Mouse (Mus musculus) cerebellum, adult 2 months (tissue): ENCODE data around the gene Rhog. TPM values are rescaled to one million over a fixed set of nuclear protein-coding genes. Genes with fewer than 3 reads are reported as not detected.

Experiments
- DNase-seq, 2 experiments: peaks; one replicate each; pipeline ENCODE4 v3.0.0; 2021
- H3K27ac ChIP-seq: fragments of 200-500 bp; 2 replicates; pipeline ENCODE4 v1.5.1; 2012; ENCODE audit warnings: low read length, control low read depth, inconsistent platforms; ENCODE audit not compliant: insufficient read depth
- H3K27me3 ChIP-seq: fragments of 200-500 bp; 2 replicates; pipeline ENCODE4 v1.6.1; 2012; ENCODE audit warnings: inconsistent platforms, mild to moderate bottlenecking, low read length, moderate library complexity; ENCODE audit not compliant: control insufficient read depth, insufficient read depth
- H3K4me1 ChIP-seq: fragments of 200-500 bp; 2 replicates; pipeline ENCODE4 v1.6.1; 2011; ENCODE audit warnings: low read length; ENCODE audit not compliant: control insufficient read depth, insufficient read depth
- H3K4me3 ChIP-seq: fragments of 200-500 bp; replicated peaks from 2 replicates; pipeline ENCODE3; 2011; ENCODE audit warnings: mild to moderate bottlenecking, low read depth, low read length, control low read depth; ENCODE audit not compliant: insufficient read depth
- CTCF ChIP-seq: fragments of 200-500 bp; IDR thresholded peaks from 2 replicates; pipeline ENCODE4 v1.5.1; 2011; ENCODE audit warnings: low read depth, mild to moderate bottlenecking, control low read depth, low read length, moderate library complexity, borderline replicate concordance; ENCODE audit not compliant: insufficient read depth
- POLR2A ChIP-seq: fragments of 200-500 bp; IDR thresholded peaks from 2 replicates; pipeline ENCODE4 v1.6.1; 2011; ENCODE audit warnings: low read length, control low read depth, borderline replicate concordance; ENCODE audit not compliant: insufficient read depth
- WGBS: fragments of 180-500 bp; shearing (Covaris S2); methylation state at CpG from one replicate; pipeline ENCODE4 v1.1.7; 2018; 5-methylcytosine and 5-hydroxymethylcytosine counted together
- polyA plus RNA-seq: library from polyadenylated mRNA; depleted of rRNA; stranded (reverse); fragments of >200 nt; gene quantifications from 2 replicates; pipeline ENCODE4 v1.2.3, GENCODE M21; 2012

Rhog gene
- polyA plus RNA-seq, 1 experiment: 87.6 TPM

- Histone ChIP-seq H3K27me3 (no peaks in the 10 kb centered on the region), H3K4me3 (no peak overlapping the region), H3K4me1 (no peaks in the 10 kb centered on the region), H3K27ac (no peak overlapping the region)
- 84% methylated on average over 1 of the region's 1 CpGs for WGBS
- DNase-seq: no peak
- no peak for TF ChIP-seq CTCF
- no peak for TF ChIP-seq POLR2A
Measured at GRCm38 (mm10) chr7:102260518-102260917, 4.7 kb upstream of the Rhog start.

DNA sequence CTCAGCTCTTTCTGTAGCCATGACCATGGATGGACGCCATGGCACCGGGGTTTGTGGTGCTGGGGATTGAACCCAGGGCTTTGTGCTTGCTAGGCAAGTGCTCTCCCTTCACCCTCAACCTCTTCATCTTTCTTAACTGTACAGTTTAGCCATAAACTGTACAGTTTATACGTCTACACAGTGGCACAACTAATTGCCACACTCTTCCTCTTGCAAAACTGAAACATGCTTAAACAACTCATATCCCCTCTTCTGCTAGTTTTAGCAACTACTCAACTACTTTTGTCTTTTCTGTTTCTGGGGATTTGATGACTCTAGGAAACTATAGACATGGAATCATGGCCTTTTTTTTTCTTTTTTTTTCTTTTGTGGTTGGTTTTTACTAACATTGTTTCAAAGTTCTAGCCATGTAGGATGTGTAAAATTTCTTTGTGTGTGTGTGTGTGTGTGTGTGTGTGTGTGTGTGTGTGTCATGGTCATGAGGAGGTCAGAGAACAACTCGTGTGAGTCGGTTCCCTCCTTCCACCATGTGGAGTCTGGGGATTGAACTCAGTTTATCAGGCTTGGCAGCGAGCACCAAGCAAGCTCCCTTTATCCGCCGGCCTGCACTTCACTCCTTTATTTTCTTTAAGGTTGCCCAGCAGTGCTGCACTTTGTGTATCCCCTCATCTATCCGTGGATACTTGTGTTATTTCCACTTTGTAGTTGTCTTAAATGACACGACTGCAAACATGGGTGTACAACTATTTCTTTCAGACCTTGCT, 4.0 kb upstream of the Rhog start:
- H3K27ac ChIP-seq: no peak overlapping the region
- H3K4me3 ChIP-seq: no peak overlapping the region
- 83% methylated on average over 10 of the region's 10 CpGs for WGBS
- TF ChIP-seq POLR2A: no peak
- no peak for TF ChIP-seq CTCF
- H3K4me1 ChIP-seq: no peaks in the 10 kb centered on the region
- H3K27me3 ChIP-seq: no peaks in the 10 kb centered on the region
- no peak for DNase-seq

- Histone ChIP-seq H3K27ac (no peak overlapping the region), H3K4me1 (no peaks in the 10 kb centered on the region), H3K4me3 (no peak overlapping the region), H3K27me3 (no peaks in the 10 kb centered on the region)
- WGBS: 67% methylated on average over 3 of the region's 3 CpGs
- no peak for DNase-seq
- no peak for TF ChIP-seq CTCF
- TF ChIP-seq POLR2A: no peak
Measured at GRCm38 (mm10) chr7:102258753-102259152, 2.9 kb upstream of the Rhog start.

DNA sequence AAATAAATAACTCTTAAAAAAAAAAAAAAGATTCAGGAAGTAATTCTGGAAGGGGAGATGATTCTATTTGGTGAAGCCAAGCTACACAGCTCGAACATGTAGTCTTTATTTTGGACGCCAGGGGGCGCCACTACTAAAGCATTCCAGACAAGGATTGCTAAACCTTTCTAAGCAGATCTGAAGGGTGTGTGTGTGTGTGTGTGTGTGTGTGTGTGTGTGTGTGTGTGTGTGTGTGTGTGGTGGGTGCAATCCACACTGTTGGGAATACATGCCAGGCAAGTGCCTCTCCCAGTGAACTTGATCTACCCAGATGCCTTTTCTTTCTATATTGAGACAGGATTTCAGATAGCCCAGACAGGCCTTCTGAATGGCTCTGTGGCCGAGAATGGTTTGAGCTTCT, 2.3 kb upstream of the Rhog start:
- no peak overlapping the region for H3K27ac ChIP-seq
- no peaks in the 10 kb centered on the region for H3K4me1 ChIP-seq
- 18% methylated on average over 4 of the region's 4 CpGs for WGBS
- peak; percentile 68 to 81 for DNase-seq
- no peaks in the 10 kb centered on the region for H3K27me3 ChIP-seq
- TF ChIP-seq POLR2A: no peak
- peak; percentile 57; the same call in 1 of the 2 replicates for TF ChIP-seq CTCF
- H3K4me3 ChIP-seq: no peak overlapping the region

DNA sequence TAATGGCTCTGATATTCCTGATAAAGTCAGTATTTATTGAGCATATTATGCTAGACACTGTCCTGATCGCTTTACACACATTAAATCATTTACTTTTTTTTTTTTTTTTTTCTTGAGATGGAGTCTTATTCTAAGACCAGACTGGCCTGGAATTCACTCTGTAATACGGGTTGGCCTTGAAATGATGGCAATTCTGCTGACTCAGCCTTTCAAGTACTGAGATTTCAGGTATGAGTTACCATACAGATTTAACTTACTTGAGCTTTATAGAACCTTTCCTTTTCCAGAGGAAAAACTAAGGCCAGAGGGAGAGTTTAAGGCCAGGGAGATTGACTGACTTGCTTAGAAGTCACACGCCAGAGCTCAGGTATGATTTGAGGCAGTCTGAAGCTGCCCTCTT, 782 bp upstream of the Rhog start:
- TF ChIP-seq CTCF (no peak), POLR2A (no peak)
- Histone ChIP-seq H3K27ac (no peak overlapping the region), H3K27me3 (no peaks in the 10 kb centered on the region), H3K4me1 (no peaks in the 10 kb centered on the region), H3K4me3 (no peak overlapping the region)
- no peak for DNase-seq
- WGBS: 84% methylated on average over 3 of the region's 3 CpGs

- Histone ChIP-seq H3K4me1 (no peaks in the 10 kb centered on the region), H3K27ac (no peak overlapping the region), H3K4me3 (no peak overlapping the region), H3K27me3 (no peaks in the 10 kb centered on the region)
- 98% methylated on average over 1 of the region's 1 CpGs for WGBS
- no peak for TF ChIP-seq POLR2A
- TF ChIP-seq CTCF: no peak
- DNase-seq: no peak
Measured at GRCm38 (mm10) chr7:102253631-102254030, 2.2 kb downstream of the Rhog start.

GRCm38 (mm10) chr7:102250631-102251214, 5.1 kb downstream of the Rhog start:
- WGBS: under 1% methylated on average over 33 of the region's 33 CpGs
- H3K4me3 ChIP-seq: peak overlapping the region; percentile 66
- peak overlapping the region; percentile 82 for H3K27ac ChIP-seq
- no peaks in the 10 kb centered on the region for H3K27me3 ChIP-seq
- H3K4me1 ChIP-seq: no peaks in the 10 kb centered on the region
- peak; percentile 72 for TF ChIP-seq CTCF
- 0 out of 2 replicates have a peak, but pooled peaks have one; percentile 35 for TF ChIP-seq POLR2A
- DNase-seq: peak; percentile 89 to 92
